Mouse (Mus musculus): Measurements from ENCODE around the gene Olfr827. TPM values are rescaled to one million over a fixed set of nuclear protein-coding genes. Genes with fewer than 3 reads are reported as not detected.

Olfr827 gene
- polyA plus RNA-seq (2012; rRNA removed): not detected in 2 replicates

GRCm38 (mm10) chr10:130214303-130214702 lies at the start of gene Olfr827:
Gene Olfr827 (minus strand): TSS chr10:130214403.
- TF ChIP-seq CTCF (IDR thresholded peaks at IDR 0.05; ENCODE audit: borderline replicate concordance, extremely low read depth, insufficient read depth, insufficient read length) (no peak), POLR2A (IDR thresholded peaks at IDR 0.05; ENCODE audit: borderline replicate concordance, extremely low read depth, insufficient read depth, insufficient read length, poor library complexity, severe bottlenecking) (no peak)
- no peak for DNase-seq (ENCODE audit: low read depth)

- TF ChIP-seq CTCF (IDR thresholded peaks at IDR 0.05; ENCODE audit: borderline replicate concordance, extremely low read depth, insufficient read depth, insufficient read length): no peak
- TF ChIP-seq POLR2A (IDR thresholded peaks at IDR 0.05; ENCODE audit: borderline replicate concordance, extremely low read depth, insufficient read depth, insufficient read length, poor library complexity, severe bottlenecking): no peak
- DNase-seq (ENCODE audit: low read depth): peak; percentile 79
Observed at GRCm38 (mm10) chr10:130263203-130263602, 49.0 kb upstream of the Olfr827 start.

- TF ChIP-seq POLR2A (IDR thresholded peaks at IDR 0.05; ENCODE audit: borderline replicate concordance, extremely low read depth, insufficient read depth, insufficient read length, poor library complexity, severe bottlenecking) (no peak), CTCF (IDR thresholded peaks at IDR 0.05; ENCODE audit: borderline replicate concordance, extremely low read depth, insufficient read depth, insufficient read length) (no peak)
- peak; percentile 57 for DNase-seq (ENCODE audit: low read depth)
Observed at GRCm38 (mm10) chr10:130259483-130259882, 45.3 kb upstream of the Olfr827 start.

GRCm38 (mm10) chr10:130244271-130244670 lies 30.1 kb upstream of the Olfr827 start:
- DNase-seq (ENCODE audit: low read depth): peak; percentile 81
- TF ChIP-seq CTCF (IDR thresholded peaks at IDR 0.05; ENCODE audit: borderline replicate concordance, extremely low read depth, insufficient read depth, insufficient read length) (no peak), POLR2A (IDR thresholded peaks at IDR 0.05; ENCODE audit: borderline replicate concordance, extremely low read depth, insufficient read depth, insufficient read length, poor library complexity, severe bottlenecking) (no peak)

- DNase-seq (ENCODE audit: low read depth): peak; percentile 73
- TF ChIP-seq POLR2A (IDR thresholded peaks at IDR 0.05; ENCODE audit: borderline replicate concordance, extremely low read depth, insufficient read depth, insufficient read length, poor library complexity, severe bottlenecking) (no peak), CTCF (IDR thresholded peaks at IDR 0.05; ENCODE audit: borderline replicate concordance, extremely low read depth, insufficient read depth, insufficient read length) (no peak)
Observed at GRCm38 (mm10) chr10:130238318-130239209, 24.4 kb upstream of the Olfr827 start.

GRCm38 (mm10) chr10:130234576-130234975 lies 20.4 kb upstream of the Olfr827 start:
- DNase-seq (ENCODE audit: low read depth): peak; percentile 38
- TF ChIP-seq POLR2A (IDR thresholded peaks at IDR 0.05; ENCODE audit: borderline replicate concordance, extremely low read depth, insufficient read depth, insufficient read length, poor library complexity, severe bottlenecking) (no peak), CTCF (IDR thresholded peaks at IDR 0.05; ENCODE audit: borderline replicate concordance, extremely low read depth, insufficient read depth, insufficient read length) (no peak)

GRCm38 (mm10) chr10:130232117-130232516 lies 17.9 kb upstream of the Olfr827 start:
- DNase-seq (ENCODE audit: low read depth): peak; percentile 8
- TF ChIP-seq CTCF (IDR thresholded peaks at IDR 0.05; ENCODE audit: borderline replicate concordance, extremely low read depth, insufficient read depth, insufficient read length): no peak
- TF ChIP-seq POLR2A (IDR thresholded peaks at IDR 0.05; ENCODE audit: borderline replicate concordance, extremely low read depth, insufficient read depth, insufficient read length, poor library complexity, severe bottlenecking): no peak

- peak; percentile 17 for DNase-seq (ENCODE audit: low read depth)
- TF ChIP-seq POLR2A (IDR thresholded peaks at IDR 0.05; ENCODE audit: borderline replicate concordance, extremely low read depth, insufficient read depth, insufficient read length, poor library complexity, severe bottlenecking) (no peak), CTCF (IDR thresholded peaks at IDR 0.05; ENCODE audit: borderline replicate concordance, extremely low read depth, insufficient read depth, insufficient read length) (peak; percentile 14; the same call in 1 of the 2 replicates)
Observed at GRCm38 (mm10) chr10:130229584-130229983, 15.4 kb upstream of the Olfr827 start.

GRCm38 (mm10) chr10:130228246-130228645 lies 14.0 kb upstream of the Olfr827 start:
- DNase-seq (ENCODE audit: low read depth): peak; percentile 91
- TF ChIP-seq POLR2A (IDR thresholded peaks at IDR 0.05; ENCODE audit: borderline replicate concordance, extremely low read depth, insufficient read depth, insufficient read length, poor library complexity, severe bottlenecking) (no peak), CTCF (IDR thresholded peaks at IDR 0.05; ENCODE audit: borderline replicate concordance, extremely low read depth, insufficient read depth, insufficient read length) (peak; percentile 83)

GRCm38 (mm10) chr10:130225034-130225433 lies 10.8 kb upstream of the Olfr827 start:
- TF ChIP-seq CTCF (IDR thresholded peaks at IDR 0.05; ENCODE audit: borderline replicate concordance, extremely low read depth, insufficient read depth, insufficient read length): no peak
- TF ChIP-seq POLR2A (IDR thresholded peaks at IDR 0.05; ENCODE audit: borderline replicate concordance, extremely low read depth, insufficient read depth, insufficient read length, poor library complexity, severe bottlenecking): no peak
- DNase-seq (ENCODE audit: low read depth): no peak

GRCm38 (mm10) chr10:130184086-130184485 lies 30.1 kb downstream of the Olfr827 start, which contains the start of gene Olfr826:
Gene Olfr826 (minus strand): TSS chr10:130184186.
- TF ChIP-seq POLR2A (IDR thresholded peaks at IDR 0.05; ENCODE audit: borderline replicate concordance, extremely low read depth, insufficient read depth, insufficient read length, poor library complexity, severe bottlenecking) (no peak), CTCF (IDR thresholded peaks at IDR 0.05; ENCODE audit: borderline replicate concordance, extremely low read depth, insufficient read depth, insufficient read length) (no peak)
- DNase-seq (ENCODE audit: low read depth): no peak
